Mouse (Mus musculus) retina, adult 2 months (tissue): ENCODE measurements around the gene Rps16.

Experiments
- DNase-seq: peaks from one replicate; pipeline ENCODE4 v3.0.0-alpha.2; 2012; ENCODE audit warnings: low read depth, low spot score

Gene Rps16

GRCm38 (mm10) chr7:28350155-28350883 lies at the start of gene Rps16:
Gene Rps16, plus strand, starts transcription at chr7:28350652.
- peak; percentile 95 for DNase-seq

GRCm38 (mm10) chr7:28301616-28302433 lies 48.6 kb upstream of the Rps16 start, which contains the start of gene Dll3:
Gene Dll3, minus strand, starts transcription at chr7:28302238.
- no peak for DNase-seq

GRCm38 (mm10) chr7:28305641-28306040 lies 44.8 kb upstream of the Rps16 start:
- no peak for DNase-seq

- no peak for DNase-seq
These were observed 44.2 kb upstream of the Rps16 start for GRCm38 (mm10) chr7:28306216-28306615.

- DNase-seq = no peak
These were observed 40.7 kb upstream of the Rps16 start for GRCm38 (mm10) chr7:28309737-28310136.

GRCm38 (mm10) chr7:28311151-28311925 lies 39.1 kb upstream of the Rps16 start:
- no peak for DNase-seq

GRCm38 (mm10) chr7:28311926-28312543 lies 38.4 kb upstream of the Rps16 start, which contains the start of gene Timm50:
Gene Timm50, minus strand, starts transcription at chr7:28312072.
- DNase-seq = peak; percentile 93

GRCm38 (mm10) chr7:28318036-28318435 lies 32.4 kb upstream of the Rps16 start:
- no peak for DNase-seq

GRCm38 (mm10) chr7:28318714-28319113 lies 31.7 kb upstream of the Rps16 start:
- no peak for DNase-seq

- no peak for DNase-seq
These were observed 28.3 kb upstream of the Rps16 start for GRCm38 (mm10) chr7:28321974-28322720.

GRCm38 (mm10) chr7:28325293-28325692 lies 25.2 kb upstream of the Rps16 start:
- no peak for DNase-seq

- no peak for DNase-seq
These were observed 24.0 kb upstream of the Rps16 start for GRCm38 (mm10) chr7:28326457-28326856.

GRCm38 (mm10) chr7:28328260-28328659 lies 22.2 kb upstream of the Rps16 start:
- DNase-seq = no peak

- no peak for DNase-seq
These were observed 15.9 kb upstream of the Rps16 start for GRCm38 (mm10) chr7:28334534-28334933.

- no peak for DNase-seq
These were observed 15.0 kb upstream of the Rps16 start for GRCm38 (mm10) chr7:28335471-28335870.

- peak; percentile 98 for DNase-seq
These were observed 12.1 kb upstream of the Rps16 start, which contains the start of gene Supt5 for GRCm38 (mm10) chr7:28338108-28338998. Gene Supt5, minus strand, starts transcription at chr7:28338746.

- DNase-seq = no peak
These were observed 11.1 kb upstream of the Rps16 start for GRCm38 (mm10) chr7:28339213-28339917.

GRCm38 (mm10) chr7:28341381-28341780 lies 9.1 kb upstream of the Rps16 start:
- DNase-seq = no peak

- DNase-seq = peak; percentile 39
These were observed 5.8 kb upstream of the Rps16 start for GRCm38 (mm10) chr7:28344637-28345036.
